Mouse (Mus musculus): ENCODE results near the gene Tmem101. TPM values are rescaled to one million over a fixed set of nuclear protein-coding genes. Genes with fewer than 3 reads are reported as not detected.

The Tmem101 gene
- polyA plus RNA-seq (2014; fragmentation: Nextera tagmentation; extraction: Ambion mirVana) = 25.7 and 26.0 TPM in 2 replicates

DNA sequence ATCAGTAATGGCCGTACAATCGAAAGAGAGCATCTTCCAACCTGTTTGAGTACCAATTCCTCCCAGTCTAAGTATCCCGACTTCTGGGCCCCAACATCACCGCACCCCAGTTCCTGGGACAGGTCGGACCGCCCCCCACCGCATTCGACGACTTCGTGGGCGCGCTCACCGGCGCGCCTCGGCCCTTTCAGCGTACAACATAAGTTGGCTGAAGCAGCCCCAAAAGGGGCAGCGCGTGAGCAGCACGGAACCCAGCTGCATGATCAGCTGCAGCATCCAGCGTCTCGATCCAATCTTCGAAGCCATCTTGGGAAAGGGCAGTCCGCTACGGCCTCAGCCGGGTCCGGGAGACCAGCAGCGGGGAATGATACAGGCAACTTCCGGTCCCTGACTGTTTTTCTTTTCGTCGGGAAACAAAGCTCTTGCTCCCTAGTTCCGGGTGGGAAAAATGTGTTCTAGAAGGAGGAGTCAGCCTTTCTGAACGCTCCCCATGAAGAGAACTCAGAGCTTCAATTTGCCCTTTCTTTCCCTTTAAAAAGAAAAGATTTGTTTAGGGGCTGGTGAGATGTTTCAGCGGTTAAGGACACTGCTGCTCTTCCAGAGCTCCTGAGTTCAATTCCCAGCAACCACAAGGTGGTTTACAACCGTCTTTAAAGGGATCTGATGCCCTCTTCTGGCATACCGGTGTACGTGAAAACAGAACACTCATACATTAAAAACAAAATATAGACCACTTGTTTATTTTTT lies at the start of gene Tmem101:
Gene Tmem101 (minus strand): TSS at position 366 of the 747 bp plus-strand sequence.
- Histone ChIP-seq H3K4me3 (ENCODE audit: low read depth, low read length) (peak within 1 kb of the TSS; percentile 93), H3K9ac (ENCODE audit: low read depth, low read length) (peak within 1 kb of the TSS; percentile 83), H3K27ac (ENCODE audit: low read depth, low read length) (peak within 1 kb of the TSS; percentile 66), H3K4me1 (replicated peaks; ENCODE audit: control insufficient read depth, insufficient read depth, low read length) (peaks cover 3% of the 10 kb centered on the region), H3K36me3 (ENCODE audit: control insufficient read depth, insufficient read depth, low read length) (peaks cover 5% of the 10 kb centered on the region), H3K9me3 (ENCODE audit: control insufficient read depth, low read length) (no peaks in the 10 kb centered on the region), H3K27me3 (replicated peaks; ENCODE audit: control insufficient read depth, insufficient read depth, low read length) (no peaks in the 10 kb centered on the region), H3K4me2 (peak within 1 kb of the TSS; percentile 95)
- ATAC-seq (replicated peaks; ENCODE audit: low FRiP score) (peak; percentile 83), DNase-seq (ENCODE audit: low spot score) (peak; percentile 82)
- under 1% methylated on average over 37 of the region's 37 CpGs for WGBS

DNA sequence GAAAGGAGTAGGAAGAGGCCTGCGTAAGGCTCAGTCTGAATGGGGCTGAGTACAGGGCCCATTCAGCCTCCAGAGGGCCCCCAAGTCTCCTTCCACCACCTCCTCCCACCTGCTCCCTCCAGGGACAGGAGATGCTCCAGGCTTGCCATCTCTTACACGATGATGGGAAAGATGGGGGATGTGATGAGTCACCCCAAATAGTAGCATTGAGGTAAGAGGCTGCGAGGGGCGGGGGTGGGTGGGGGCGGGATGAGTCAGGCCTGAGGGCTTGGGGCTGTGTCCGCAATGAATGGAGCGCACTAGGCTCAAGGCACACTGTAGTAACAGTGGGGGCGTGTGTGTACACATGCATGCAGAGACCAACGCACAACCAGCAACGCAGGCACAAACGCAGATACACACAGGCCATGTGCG lies 45.2 kb upstream of the Tmem101 start:
- H3K4me3 ChIP-seq (ENCODE audit: low read depth, low read length) = no peak overlapping the region
- H3K9me3 ChIP-seq (ENCODE audit: control insufficient read depth, low read length) = no peaks in the 10 kb centered on the region
- H3K9ac ChIP-seq (ENCODE audit: low read depth, low read length) = no peak overlapping the region
- peaks cover 36% of the 10 kb centered on the region for H3K36me3 ChIP-seq (ENCODE audit: control insufficient read depth, insufficient read depth, low read length)
- H3K27ac ChIP-seq (ENCODE audit: low read depth, low read length) = no peak overlapping the region
- H3K4me1 ChIP-seq (replicated peaks; ENCODE audit: control insufficient read depth, insufficient read depth, low read length) = no peaks in the 10 kb centered on the region; the same call in 1 of the 2 replicates
- WGBS = 82% methylated on average over 12 of the region's 12 CpGs
- no peaks in the 10 kb centered on the region for H3K27me3 ChIP-seq (replicated peaks; ENCODE audit: control insufficient read depth, insufficient read depth, low read length)
- no peak for DNase-seq (ENCODE audit: low spot score)
- no peak overlapping the region for H3K4me2 ChIP-seq
- no peak for ATAC-seq (replicated peaks; ENCODE audit: low FRiP score)

DNA sequence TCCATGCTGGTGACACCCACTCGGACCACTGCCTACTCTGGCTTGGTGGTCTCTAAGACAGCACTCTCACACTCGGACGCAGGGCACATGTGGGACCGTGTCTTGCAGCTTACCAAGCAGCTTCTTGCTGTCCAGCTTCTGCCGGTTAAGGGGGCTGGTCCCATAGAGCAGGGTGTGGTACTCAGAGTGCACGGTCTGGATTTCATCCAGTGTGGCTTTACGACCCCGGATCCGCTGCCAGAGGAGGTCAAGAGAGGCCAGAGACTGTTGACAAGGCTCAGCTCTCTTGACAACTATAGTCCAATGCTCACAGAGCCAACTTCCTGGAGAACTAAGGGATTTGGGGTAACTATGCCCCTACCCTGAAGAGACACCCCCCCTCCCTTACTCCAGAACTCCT lies 43.7 kb upstream of the Tmem101 start:
- Histone ChIP-seq H3K4me1 (replicated peaks; ENCODE audit: control insufficient read depth, insufficient read depth, low read length) (peaks cover 6% of the 10 kb centered on the region), H3K36me3 (ENCODE audit: control insufficient read depth, insufficient read depth, low read length) (peaks cover 32% of the 10 kb centered on the region), H3K9me3 (ENCODE audit: control insufficient read depth, low read length) (no peaks in the 10 kb centered on the region), H3K27me3 (replicated peaks; ENCODE audit: control insufficient read depth, insufficient read depth, low read length) (no peaks in the 10 kb centered on the region), H3K4me2 (no peak overlapping the region), H3K27ac (ENCODE audit: low read depth, low read length) (no peak overlapping the region), H3K4me3 (ENCODE audit: low read depth, low read length) (no peak overlapping the region), H3K9ac (ENCODE audit: low read depth, low read length) (no peak overlapping the region)
- 68% methylated on average over 9 of the region's 9 CpGs for WGBS
- ATAC-seq (replicated peaks; ENCODE audit: low FRiP score) (no peak), DNase-seq (ENCODE audit: low spot score) (no peak)

DNA sequence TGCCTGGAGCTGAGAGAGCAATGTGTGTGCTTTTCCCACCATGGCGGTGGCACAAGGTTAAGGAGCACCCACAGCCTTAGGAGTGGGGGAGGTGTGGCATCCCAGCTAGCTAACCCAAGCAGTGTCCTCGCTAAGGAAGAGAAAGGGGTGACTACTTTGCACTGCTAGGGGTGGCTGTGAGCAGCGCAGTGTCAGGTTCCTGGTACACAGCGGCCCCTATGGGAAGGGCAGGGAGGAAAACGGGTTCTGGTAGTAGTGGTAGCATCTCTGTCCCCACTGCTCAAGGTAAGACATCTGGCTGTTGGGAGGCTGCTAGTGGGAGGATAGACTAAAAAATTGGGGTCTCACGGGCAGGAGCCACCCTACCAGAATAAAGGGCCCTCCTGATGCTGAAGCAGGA lies 42.0 kb upstream of the Tmem101 start:
- no peak overlapping the region for H3K9ac ChIP-seq (ENCODE audit: low read depth, low read length)
- no peak overlapping the region for H3K27ac ChIP-seq (ENCODE audit: low read depth, low read length)
- peaks cover 6% of the 10 kb centered on the region for H3K4me1 ChIP-seq (replicated peaks; ENCODE audit: control insufficient read depth, insufficient read depth, low read length)
- H3K36me3 ChIP-seq (ENCODE audit: control insufficient read depth, insufficient read depth, low read length) = peaks cover 24% of the 10 kb centered on the region
- no peak overlapping the region for H3K4me3 ChIP-seq (ENCODE audit: low read depth, low read length)
- 58% methylated on average over 6 of the region's 6 CpGs for WGBS
- DNase-seq (ENCODE audit: low spot score) (no peak), ATAC-seq (replicated peaks; ENCODE audit: low FRiP score) (no peak)
- H3K27me3 ChIP-seq (replicated peaks; ENCODE audit: control insufficient read depth, insufficient read depth, low read length) = no peaks in the 10 kb centered on the region
- H3K4me2 ChIP-seq = no peak overlapping the region
- H3K9me3 ChIP-seq (ENCODE audit: control insufficient read depth, low read length) = no peaks in the 10 kb centered on the region

DNA sequence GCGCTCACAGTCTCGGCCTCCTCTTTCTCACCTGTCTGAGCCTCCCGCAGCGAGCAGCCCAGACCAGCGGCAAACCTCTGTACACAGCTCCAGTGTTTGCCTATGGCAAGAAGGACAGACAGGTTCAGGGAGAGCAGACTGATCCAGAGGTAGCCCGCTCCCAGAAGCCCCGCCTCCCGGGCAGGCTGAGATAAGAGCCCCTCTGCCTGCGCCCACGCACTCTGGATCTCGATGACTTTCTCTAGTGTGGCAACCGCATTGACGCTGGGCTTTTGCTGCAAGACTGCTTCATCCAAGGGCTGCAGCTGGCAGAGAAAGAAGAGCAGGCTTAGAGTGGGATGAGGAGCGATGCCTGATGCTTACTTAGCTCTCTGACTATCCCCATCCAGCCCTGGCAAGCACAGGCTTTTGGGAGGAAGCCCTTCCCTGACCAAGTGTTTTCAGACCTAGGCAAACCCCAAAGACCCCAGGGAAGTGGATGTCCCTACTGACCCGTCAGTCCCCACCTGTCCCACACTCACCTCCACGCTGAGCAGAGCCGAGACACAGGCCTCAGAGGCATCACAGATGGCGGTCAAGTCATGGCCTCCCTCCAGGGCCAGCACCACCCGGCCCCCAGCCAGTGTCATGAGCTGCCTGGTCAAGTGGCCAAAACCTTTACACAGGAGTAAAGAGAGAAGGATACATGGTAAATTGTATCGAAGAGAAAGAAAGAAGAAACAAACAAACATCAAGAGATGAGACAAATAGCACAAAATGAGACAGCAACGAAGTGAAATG lies 40.0 kb upstream of the Tmem101 start:
- peak; percentile 57 for ATAC-seq (replicated peaks; ENCODE audit: low FRiP score)
- Histone ChIP-seq H3K4me2 (no peak overlapping the region), H3K36me3 (ENCODE audit: control insufficient read depth, insufficient read depth, low read length) (peaks cover 20% of the 10 kb centered on the region), H3K4me3 (ENCODE audit: low read depth, low read length) (no peak overlapping the region), H3K9me3 (ENCODE audit: control insufficient read depth, low read length) (no peaks in the 10 kb centered on the region), H3K4me1 (replicated peaks; ENCODE audit: control insufficient read depth, insufficient read depth, low read length) (peaks cover 8% of the 10 kb centered on the region), H3K27me3 (replicated peaks; ENCODE audit: control insufficient read depth, insufficient read depth, low read length) (no peaks in the 10 kb centered on the region), H3K27ac (ENCODE audit: low read depth, low read length) (no peak overlapping the region), H3K9ac (ENCODE audit: low read depth, low read length) (no peak overlapping the region)
- no peak for DNase-seq (ENCODE audit: low spot score)
- WGBS = 68% methylated on average over 21 of the region's 21 CpGs

DNA sequence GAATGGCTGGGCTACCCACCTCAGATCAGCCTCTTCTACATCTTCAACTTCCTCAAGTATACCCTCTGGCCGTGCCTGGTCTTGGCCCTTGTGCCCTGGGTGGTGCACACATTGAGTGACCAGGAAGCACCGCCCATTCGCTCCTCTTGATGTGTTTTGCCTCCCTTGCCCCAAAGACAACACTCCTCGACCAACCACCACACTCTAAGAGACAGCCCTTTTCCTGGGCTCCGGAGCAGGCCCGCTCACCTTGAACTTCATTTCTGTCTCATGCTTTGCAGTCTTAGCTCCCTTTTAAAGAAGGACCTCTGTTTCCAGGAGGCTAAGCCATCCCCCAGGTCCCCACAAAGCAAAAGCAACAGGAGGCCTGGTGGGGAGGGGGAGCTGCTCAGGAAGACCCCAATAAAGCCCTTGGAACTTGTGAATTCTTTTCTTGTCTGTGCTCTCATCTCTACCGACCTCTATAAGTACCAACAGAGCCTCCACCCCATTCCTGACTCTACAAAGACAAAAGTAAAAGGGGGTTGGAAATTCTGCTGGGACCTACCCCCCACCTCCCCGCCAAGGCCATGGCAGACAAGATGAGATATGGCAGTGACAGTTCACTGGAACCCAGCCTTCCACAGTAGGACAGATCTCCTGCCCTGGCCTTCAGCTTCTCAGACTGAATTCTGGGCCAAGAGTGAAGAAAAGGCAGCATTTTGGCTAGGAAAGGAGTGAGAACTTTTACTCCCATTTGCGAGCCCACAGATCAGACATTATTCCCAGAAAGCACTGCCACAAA lies 37.6 kb upstream of the Tmem101 start:
- no peak overlapping the region for H3K9ac ChIP-seq (ENCODE audit: low read depth, low read length)
- no peaks in the 10 kb centered on the region for H3K9me3 ChIP-seq (ENCODE audit: control insufficient read depth, low read length)
- DNase-seq (ENCODE audit: low spot score) = no peak
- WGBS = 83% methylated on average over 9 of the region's 9 CpGs
- H3K4me3 ChIP-seq (ENCODE audit: low read depth, low read length) = no peak overlapping the region
- no peak for ATAC-seq (replicated peaks; ENCODE audit: low FRiP score)
- H3K27me3 ChIP-seq (replicated peaks; ENCODE audit: control insufficient read depth, insufficient read depth, low read length) = no peaks in the 10 kb centered on the region
- no peak overlapping the region; the same call in 1 of the 2 replicates for H3K27ac ChIP-seq (ENCODE audit: low read depth, low read length)
- peaks cover 21% of the 10 kb centered on the region for H3K4me1 ChIP-seq (replicated peaks; ENCODE audit: control insufficient read depth, insufficient read depth, low read length)
- H3K36me3 ChIP-seq (ENCODE audit: control insufficient read depth, insufficient read depth, low read length) = peaks cover 7% of the 10 kb centered on the region; the same call in 1 of the 2 replicates
- no peak overlapping the region for H3K4me2 ChIP-seq

DNA sequence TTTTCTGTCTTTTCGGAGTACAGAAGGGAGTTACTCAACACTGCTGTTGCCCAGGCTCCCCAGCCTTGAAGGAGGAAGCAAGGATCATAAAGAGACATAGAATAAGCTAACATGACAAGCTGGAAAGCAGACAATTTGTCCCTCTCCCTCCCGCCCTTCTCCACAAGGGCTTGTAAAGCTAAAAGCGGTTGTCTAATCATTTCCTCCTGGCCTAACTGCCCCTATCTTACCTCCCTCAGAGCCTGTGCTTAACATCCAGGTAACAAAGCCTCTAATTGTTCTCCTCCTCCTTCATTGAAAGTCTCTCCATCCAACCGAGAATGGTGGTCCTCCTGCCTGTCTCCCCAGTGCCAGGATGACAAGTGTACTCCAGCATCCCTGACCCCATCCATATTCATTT lies 34.6 kb upstream of the Tmem101 start:
- H3K36me3 ChIP-seq (ENCODE audit: control insufficient read depth, insufficient read depth, low read length) = peaks cover 4% of the 10 kb centered on the region; the same call in 1 of the 2 replicates
- H3K9me3 ChIP-seq (ENCODE audit: control insufficient read depth, low read length) = no peaks in the 10 kb centered on the region
- DNase-seq (ENCODE audit: low spot score) (no peak), ATAC-seq (replicated peaks; ENCODE audit: low FRiP score) (no peak)
- peak overlapping the region; percentile 23 for H3K27ac ChIP-seq (ENCODE audit: low read depth, low read length)
- H3K4me2 ChIP-seq = peak overlapping the region; percentile 84
- WGBS = 33% methylated on average over 4 of the region's 4 CpGs
- H3K27me3 ChIP-seq (replicated peaks; ENCODE audit: control insufficient read depth, insufficient read depth, low read length) = no peaks in the 10 kb centered on the region
- peak overlapping the region; percentile 68 for H3K4me3 ChIP-seq (ENCODE audit: low read depth, low read length)
- H3K4me1 ChIP-seq (replicated peaks; ENCODE audit: control insufficient read depth, insufficient read depth, low read length) = peaks cover 19% of the 10 kb centered on the region
- peak overlapping the region; percentile 25; the same call in 1 of the 2 replicates for H3K9ac ChIP-seq (ENCODE audit: low read depth, low read length)

Data from liver, embryonic 11.5 days (tissue).